Mouse (Mus musculus) neural tube, embryonic 10.5 days (tissue): ENCODE measurements around the gene Sirt1.

Experiments
- DNase-seq: peaks from one replicate; pipeline ENCODE4 v3.0.0-alpha.2; 2017; ENCODE audit warnings: low spot score; ENCODE audit errors: extremely low spot score

Sirt1 gene

GRCm38 (mm10) chr10:63337326-63337725 lies 44.2 kb downstream of the Sirt1 start:
- DNase-seq = no peak

- no peak for DNase-seq
Measured at GRCm38 (mm10) chr10:63336901-63337300, 44.6 kb downstream of the Sirt1 start.

- no peak for DNase-seq
Measured at GRCm38 (mm10) chr10:63327091-63327490, 54.4 kb downstream of the Sirt1 start.

GRCm38 (mm10) chr10:63313726-63314125 lies 67.8 kb downstream of the Sirt1 start:
- DNase-seq = no peak

GRCm38 (mm10) chr10:63308582-63309366 lies 72.7 kb downstream of the Sirt1 start:
- DNase-seq = peak; percentile 74

GRCm38 (mm10) chr10:63302356-63302755 lies 79.1 kb downstream of the Sirt1 start:
- no peak for DNase-seq

GRCm38 (mm10) chr10:63282846-63283245 lies 98.7 kb downstream of the Sirt1 start:
- no peak for DNase-seq

- no peak for DNase-seq
Measured at GRCm38 (mm10) chr10:63282417-63282816, 99.1 kb downstream of the Sirt1 start.

- DNase-seq = no peak
Measured at GRCm38 (mm10) chr10:63279851-63280250, 101.7 kb downstream of the Sirt1 start.

- no peak for DNase-seq
Measured at GRCm38 (mm10) chr10:63277010-63277409, 104.5 kb downstream of the Sirt1 start.

- DNase-seq = no peak
Measured at GRCm38 (mm10) chr10:63272868-63273267, 108.6 kb downstream of the Sirt1 start.

GRCm38 (mm10) chr10:63272401-63272800 lies 109.1 kb downstream of the Sirt1 start:
- no peak for DNase-seq
